Mouse (Mus musculus) MEL (cell line): ENCODE data around the gene Rtp3.

ENCODE experiments used
- CHD1 ChIP-seq: IDR thresholded peaks from 2 replicates; pipeline ENCODE4 v1.6.1; 2012; ENCODE audit warnings: low read depth, mild to moderate bottlenecking, inconsistent platforms, low read length, improper control_type of control experiment
- CHD2 ChIP-seq: IDR thresholded peaks from 2 replicates; pipeline ENCODE4 v1.6.1; 2011; ENCODE audit warnings: low read length, improper control_type of control experiment
- E2F4 ChIP-seq: IDR thresholded peaks from 2 replicates; pipeline ENCODE4 v1.6.1; 2011; ENCODE audit warnings: low read depth, low read length, improper control_type of control experiment, borderline replicate concordance
- EP300 ChIP-seq, 2 experiments: IDR thresholded peaks; 2 replicates each; pipeline ENCODE4 v1.6.1; 2011; ENCODE audit warnings: improper control_type of control experiment in 2 of 2, low read length in 2 of 2, low read depth in 1 of 2, mild to moderate bottlenecking in 1 of 2
- GATA1 ChIP-seq: IDR thresholded peaks from 2 replicates; pipeline ENCODE4 v1.6.1; 2011; ENCODE audit warnings: low read depth, low read length, improper control_type of control experiment
- MAX ChIP-seq: IDR thresholded peaks from 2 replicates; pipeline ENCODE4 v1.6.1; 2011; ENCODE audit warnings: low read length, improper control_type of control experiment
- POLR2A ChIP-seq, 2 experiments: IDR thresholded peaks; 2 replicates each; pipeline ENCODE4 v1.6.1; 2011 to 2012; ENCODE audit warnings: low read length in 2 of 2, mild to moderate bottlenecking in 2 of 2, control low read depth in 1 of 2, improper control_type of control experiment in 1 of 2, low read depth in 1 of 2, moderate library complexity in 1 of 2; ENCODE audit not compliant: control insufficient read depth in 1 of 2, insufficient read depth in 1 of 2, poor library complexity in 1 of 2

DNA sequence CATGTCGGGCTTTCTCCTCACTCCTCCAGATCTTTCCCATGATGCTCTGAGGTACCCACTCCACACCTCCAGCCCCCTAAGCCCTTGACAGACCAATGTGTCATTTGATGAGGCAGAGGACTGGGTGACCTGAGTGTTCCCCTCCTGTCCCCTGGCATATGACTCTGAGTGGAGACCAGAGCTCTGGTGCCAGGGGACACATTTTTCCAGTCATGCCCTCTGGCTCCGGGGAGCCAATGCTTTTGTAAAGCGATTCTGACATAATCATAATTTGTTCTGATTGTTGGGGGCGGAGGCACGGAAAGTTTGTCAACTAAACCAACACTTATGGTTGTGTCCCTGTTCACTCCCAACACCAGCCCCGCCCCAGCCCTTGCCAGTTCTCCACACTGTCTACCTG is 34.4 kb downstream of the Rtp3 start:
- TF ChIP-seq E2F4 (no peak), MAX (no peak), POLR2A (IDR thresholded peaks at IDR 0.05; ENCODE audit: control insufficient read depth in 1 of 2, insufficient read depth in 1 of 2, low read depth in 1 of 2, low read length in 2 of 2, poor library complexity in 1 of 2) (no peak), CHD1 (no peak), GATA1 (no peak), CHD2 (no peak), EP300 (IDR thresholded peaks at IDR 0.05; ENCODE audit: low read depth in 1 of 2, low read length in 2 of 2) (no peak)
